Mouse (Mus musculus) kidney, adult 2 months (tissue): Measurements from ENCODE around the gene Snrnp25. TPM values are rescaled to one million over a fixed set of nuclear protein-coding genes. Genes with fewer than 3 reads are reported as not detected.

ENCODE experiments used
- DNase-seq: peaks from one replicate; pipeline ENCODE4 v3.0.0; 2021
- H3K27ac ChIP-seq: fragments of 200-500 bp; 2 replicates; pipeline ENCODE4 v1.5.1; 2012; ENCODE audit warnings: low read depth, low read length, control low read depth, inconsistent platforms; ENCODE audit not compliant: insufficient read depth
- H3K27me3 ChIP-seq: fragments of 200-500 bp; replicated peaks from 2 replicates; pipeline ENCODE4 v1.6.1; 2012; ENCODE audit warnings: mild to moderate bottlenecking, moderate library complexity, low read length, inconsistent platforms; ENCODE audit not compliant: control insufficient read depth, insufficient read depth
- H3K36me3 ChIP-seq: fragments of 200-500 bp; 2 replicates; pipeline ENCODE4 v1.6.1; 2012; ENCODE audit warnings: mild to moderate bottlenecking, moderate library complexity, low read length, inconsistent platforms; ENCODE audit not compliant: control insufficient read depth, insufficient read depth
- H3K4me1 ChIP-seq: fragments of 200-500 bp; 2 replicates; pipeline ENCODE4 v1.6.1; 2011; ENCODE audit warnings: low read length; ENCODE audit not compliant: control insufficient read depth, insufficient read depth
- H3K4me3 ChIP-seq: fragments of 200-500 bp; 2 replicates; pipeline ENCODE4 v1.5.1; 2011; ENCODE audit warnings: mild to moderate bottlenecking, low read depth, low read length, control low read depth; ENCODE audit not compliant: insufficient read depth
- CTCF ChIP-seq: fragments of 200-500 bp; conservative IDR thresholded peaks from 2 replicates; pipeline ENCODE4 v1.5.1; 2011; ENCODE audit warnings: low read depth, mild to moderate bottlenecking, control low read depth, low read length, moderate library complexity, mixed read lengths; ENCODE audit not compliant: insufficient read depth, insufficient read length
- POLR2A ChIP-seq: fragments of 200-500 bp; IDR thresholded peaks from one replicate; pipeline ENCODE4 v1.6.1; 2011; ENCODE audit warnings: low read depth, low read length, control low read depth
- WGBS: fragments of 180-500 bp; shearing (Covaris S2); methylation state at CpG from one replicate; pipeline ENCODE4 v1.1.7; 2018; 5-methylcytosine and 5-hydroxymethylcytosine counted together
- polyA plus RNA-seq: library from polyadenylated mRNA; depleted of rRNA; stranded (reverse); fragments of >200 nt; gene quantifications from 2 replicates; pipeline ENCODE4 v1.2.3, GENCODE M21; 2012

The Snrnp25 gene
- polyA plus RNA-seq, 1 experiment: 19.5 TPM

GRCm38 (mm10) chr11:32161922-32162804 is 43.1 kb upstream of the Snrnp25 start:
- Histone ChIP-seq H3K27me3 (no peaks in the 10 kb centered on the region), H3K4me3 (no peak overlapping the region), H3K27ac (no peak overlapping the region), H3K36me3 (no peaks in the 10 kb centered on the region), H3K4me1 (no peaks in the 10 kb centered on the region)
- 13% methylated on average over 28 of the region's 28 CpGs for WGBS
- DNase-seq: peak; percentile 58
- no peak for TF ChIP-seq POLR2A
- peak; percentile 85 for TF ChIP-seq CTCF

- H3K27ac ChIP-seq: no peak overlapping the region
- no peaks in the 10 kb centered on the region for H3K27me3 ChIP-seq
- DNase-seq: no peak
- no peak for TF ChIP-seq CTCF
- no peak for TF ChIP-seq POLR2A
- no peaks in the 10 kb centered on the region for H3K4me1 ChIP-seq
- H3K4me3 ChIP-seq: no peak overlapping the region
- WGBS: 83% methylated on average over 4 of the region's 4 CpGs
- H3K36me3 ChIP-seq: no peaks in the 10 kb centered on the region
These were observed 38.5 kb upstream of the Snrnp25 start for GRCm38 (mm10) chr11:32166683-32167082.

GRCm38 (mm10) chr11:32178506-32178905 is 26.7 kb upstream of the Snrnp25 start:
- DNase-seq: no peak
- Histone ChIP-seq H3K27ac (no peak overlapping the region), H3K36me3 (no peaks in the 10 kb centered on the region), H3K27me3 (no peaks in the 10 kb centered on the region), H3K4me3 (no peak overlapping the region), H3K4me1 (no peaks in the 10 kb centered on the region)
- no peak for TF ChIP-seq POLR2A
- TF ChIP-seq CTCF: no peak
- 82% methylated on average over 1 of the region's 1 CpGs for WGBS

- 83% methylated on average over 4 of the region's 4 CpGs for WGBS
- no peak overlapping the region for H3K27ac ChIP-seq
- no peak for DNase-seq
- no peaks in the 10 kb centered on the region for H3K4me1 ChIP-seq
- no peaks in the 10 kb centered on the region for H3K36me3 ChIP-seq
- TF ChIP-seq CTCF (no peak), POLR2A (no peak)
- no peak overlapping the region for H3K4me3 ChIP-seq
- H3K27me3 ChIP-seq: no peaks in the 10 kb centered on the region
These were observed 24.0 kb upstream of the Snrnp25 start for GRCm38 (mm10) chr11:32181246-32181645.

- no peaks in the 10 kb centered on the region for H3K4me1 ChIP-seq
- TF ChIP-seq CTCF: peak; percentile 89
- no peak for TF ChIP-seq POLR2A
- H3K4me3 ChIP-seq: no peak overlapping the region
- no peak overlapping the region for H3K27ac ChIP-seq
- WGBS: 45% methylated on average over 25 of the region's 25 CpGs
- no peaks in the 10 kb centered on the region for H3K36me3 ChIP-seq
- peak; percentile 82 for DNase-seq
- H3K27me3 ChIP-seq: no peaks in the 10 kb centered on the region
These were observed 23.0 kb upstream of the Snrnp25 start for GRCm38 (mm10) chr11:32181973-32182868.

- TF ChIP-seq POLR2A (no peak), CTCF (no peak)
- no peaks in the 10 kb centered on the region for H3K27me3 ChIP-seq
These were observed 20.7 kb upstream of the Snrnp25 start for GRCm38 (mm10) chr11:32184469-32184868.

GRCm38 (mm10) chr11:32186031-32186430 is 19.2 kb upstream of the Snrnp25 start:
- Histone ChIP-seq H3K36me3 (no peaks in the 10 kb centered on the region), H3K27ac (no peak overlapping the region), H3K4me1 (no peaks in the 10 kb centered on the region), H3K4me3 (no peak overlapping the region), H3K27me3 (no peaks in the 10 kb centered on the region)
- TF ChIP-seq CTCF: no peak
- TF ChIP-seq POLR2A: no peak
- 65% methylated on average over 3 of the region's 3 CpGs for WGBS
- no peak for DNase-seq

More at GRCm38 (mm10) chr11:32184469-32184868, 20.7 kb upstream of the Snrnp25 start:
- Histone ChIP-seq H3K27ac (no peak overlapping the region), H3K4me1 (no peaks in the 10 kb centered on the region), H3K4me3 (no peak overlapping the region), H3K36me3 (no peaks in the 10 kb centered on the region)
- DNase-seq: no peak
- WGBS: 89% methylated on average over 8 of the region's 8 CpGs
